Mouse (Mus musculus): ENCODE results near the gene P2ry13. TPM values are rescaled to one million over a fixed set of nuclear protein-coding genes. Genes with fewer than 3 reads are reported as not detected.

P2ry13 gene
- polyA plus RNA-seq, 1 experiment: 1.7 TPM

Other genes with a start within 250 kb of the P2ry13 start
- gene Med12l, start 205.1 kb downstream of the P2ry13 start, polyA plus RNA-seq (2012; rRNA removed): 0.14 and 0.49 TPM in 2 replicates
- 1.6 and 2.0 TPM in 2 replicates for gene Gpr171, start 109.1 kb downstream of the P2ry13 start, polyA plus RNA-seq (2012; rRNA removed)
- gene P2ry14, start 57.3 kb downstream of the P2ry13 start, polyA plus RNA-seq (2012; rRNA removed): 12.0 and 12.7 TPM in 2 replicates
- gene Gpr87, start 15.8 kb downstream of the P2ry13 start, polyA plus RNA-seq (2012; rRNA removed): not detected in 2 replicates
- 1.1 and 2.5 TPM in 2 replicates for gene P2ry12, start 52.0 kb upstream of the P2ry13 start, polyA plus RNA-seq (2012; rRNA removed)
- gene Igsf10, start 133.5 kb upstream of the P2ry13 start, polyA plus RNA-seq (2012; rRNA removed): 0.79 and 1.7 TPM in 2 replicates

Measured in large intestine, adult 2 months (tissue).